Mouse (Mus musculus) limb, embryonic 11.5 days (tissue): ENCODE measurements at regions not wholly inside any gene's neighbourhood (a gene's known extent, or its start where the extent isn't known, plus 50 kb on each side); places are given as distances from the start of the nearest gene placed in this dataset.

Experiments used
- ATAC-seq: fragments of 200-750 bp; cut with Nextera tagmentation; 2 replicates; pipeline ENCODE4 v1.8.0; 2017; ENCODE audit warnings: low read depth; ENCODE audit not compliant: insufficient number of reproducible peaks, low FRiP score, low TSS enrichment
- DNase-seq: peaks from one replicate; pipeline ENCODE4 v3.0.0-alpha.2; 2015; ENCODE audit warnings: low spot score
- H3K27ac ChIP-seq: fragments of 300-500 bp; sonication (generic); replicated peaks from 2 replicates; pipeline ENCODE4 v1.5.1; 2014; ENCODE audit warnings: low read depth, mild to moderate bottlenecking, low read length
- H3K27me3 ChIP-seq: fragments of 300-500 bp; sonication (generic); 2 replicates; pipeline ENCODE4 v1.6.1; 2014; ENCODE audit warnings: mild to moderate bottlenecking, low read length, mixed read lengths; ENCODE audit not compliant: control insufficient read depth, insufficient read depth
- H3K36me3 ChIP-seq: fragments of 300-500 bp; sonication (generic); 2 replicates; pipeline ENCODE4 v1.6.1; 2014; ENCODE audit warnings: mild to moderate bottlenecking, low read length, moderate library complexity, mixed read lengths; ENCODE audit not compliant: control insufficient read depth, insufficient read depth
- H3K4me1 ChIP-seq: fragments of 300-500 bp; sonication (generic); 2 replicates; pipeline ENCODE4 v1.6.1; 2014; ENCODE audit warnings: low read length, mixed read lengths; ENCODE audit not compliant: control insufficient read depth, insufficient read depth
- H3K4me2 ChIP-seq: fragments of 300-500 bp; sonication (generic); 2 replicates; pipeline ENCODE4 v1.6.1; 2014; ENCODE audit warnings: low read depth, mild to moderate bottlenecking, moderate library complexity; ENCODE audit not compliant: severe bottlenecking
- H3K4me3 ChIP-seq: fragments of 300-500 bp; sonication (generic); 2 replicates; pipeline ENCODE4 v1.5.1; 2014; ENCODE audit warnings: low read depth, low read length
- H3K9ac ChIP-seq: fragments of 300-500 bp; sonication (generic); 2 replicates; pipeline ENCODE4 v1.6.1; 2014; ENCODE audit warnings: mild to moderate bottlenecking, low read length
- H3K9me3 ChIP-seq: fragments of 300-500 bp; sonication (generic); 2 replicates; pipeline ENCODE4 v1.6.1; 2016; ENCODE audit warnings: low read length; ENCODE audit not compliant: control insufficient read depth
- WGBS: fragments of 180-500 bp; shearing (Covaris S2); extraction: QIAGEN DNeasy Blood & Tissue Kit; methylation state at CpG from one replicate; pipeline ENCODE4 v1.1.7; 2014; 5-methylcytosine and 5-hydroxymethylcytosine counted together

DNA sequence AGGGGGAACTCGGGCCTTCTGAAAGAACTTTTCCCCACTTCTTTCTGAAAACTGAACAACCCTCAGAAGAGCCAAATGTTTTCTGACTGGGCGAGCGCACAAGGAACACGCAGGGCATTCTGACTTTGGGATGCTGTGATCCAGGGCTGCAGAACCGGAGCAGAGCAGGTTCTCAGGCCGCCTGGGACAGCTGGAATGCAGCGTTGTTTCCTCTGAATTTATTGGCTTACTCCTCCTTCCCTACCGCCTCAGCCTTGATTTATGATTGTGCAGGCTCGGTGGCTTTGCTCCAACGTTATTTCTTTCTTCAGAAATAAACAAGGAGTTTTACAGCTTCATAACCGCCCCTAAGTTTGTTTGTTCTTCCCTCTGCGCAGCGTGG lies 226.7 kb upstream of the Jun start:
- H3K4me2 ChIP-seq: peak overlapping the region; percentile 22; the same call in 1 of the 2 replicates
- peaks cover 29% of the 10 kb centered on the region for H3K4me1 ChIP-seq
- peak overlapping the region; percentile 91 for H3K27ac ChIP-seq
- H3K9ac ChIP-seq: peak overlapping the region; percentile 49
- no peak overlapping the region; the same call in 1 of the 2 replicates for H3K4me3 ChIP-seq
- no peaks in the 10 kb centered on the region for H3K9me3 ChIP-seq
- H3K27me3 ChIP-seq: no peaks in the 10 kb centered on the region
- DNase-seq (peak; percentile 76), ATAC-seq (peak; percentile 69; the same call in 1 of the 2 replicates)
- WGBS: 4% methylated on average over 13 of the region's 13 CpGs
- H3K36me3 ChIP-seq: no peaks in the 10 kb centered on the region

DNA sequence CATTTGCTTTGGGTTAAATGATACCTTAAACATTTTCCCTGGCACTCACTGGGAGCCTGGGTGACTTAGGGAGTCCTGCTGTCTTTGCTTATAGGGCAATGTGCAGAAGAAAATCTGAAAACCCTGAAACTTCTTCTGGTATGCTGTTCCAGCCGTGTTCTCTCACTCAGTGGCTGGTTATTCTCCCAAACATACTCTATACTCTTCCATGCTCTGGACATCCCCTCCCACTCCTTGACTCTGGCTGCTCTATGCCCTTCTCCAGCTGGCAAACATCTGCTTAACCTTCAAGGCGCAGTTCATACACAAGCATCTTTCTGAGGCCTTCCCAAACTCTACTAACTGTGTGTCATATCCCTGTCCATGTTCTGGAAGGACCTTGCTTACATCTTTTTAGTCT lies 227.2 kb upstream of the Jun start:
- Histone ChIP-seq H3K9ac (no peak overlapping the region), H3K27ac (peak overlapping the region; percentile 91; the same call in 1 of the 2 replicates), H3K36me3 (no peaks in the 10 kb centered on the region), H3K4me3 (no peak overlapping the region), H3K4me1 (peaks cover 29% of the 10 kb centered on the region), H3K4me2 (peak overlapping the region; percentile 18; the same call in 1 of the 2 replicates), H3K9me3 (no peaks in the 10 kb centered on the region), H3K27me3 (no peaks in the 10 kb centered on the region)
- WGBS: 43% methylated on average over 2 of the region's 2 CpGs
- DNase-seq (peak; percentile 34), ATAC-seq (no peak)

DNA sequence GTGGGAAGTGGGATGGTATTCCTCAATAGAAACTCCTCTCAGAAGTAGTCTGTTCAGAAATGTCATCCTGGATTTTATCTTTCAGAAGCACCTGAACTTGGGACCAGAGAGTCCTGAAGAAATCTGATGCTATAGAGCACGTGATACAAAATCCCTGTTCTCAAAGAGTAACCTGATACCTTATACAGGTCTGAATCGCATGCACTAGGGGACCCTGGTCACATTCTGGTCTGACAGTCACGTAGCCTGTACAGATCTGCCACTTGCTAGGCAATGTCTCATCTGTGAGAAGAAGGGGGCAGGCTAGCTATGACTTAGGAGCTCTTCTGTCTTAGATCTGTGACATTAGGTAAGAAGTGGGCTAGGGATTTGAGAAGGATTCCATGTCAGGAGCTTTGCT lies 230.1 kb upstream of the Jun start:
- H3K27me3 ChIP-seq: no peaks in the 10 kb centered on the region

GRCm38 (mm10) chr4:95283789-95284188 lies 231.8 kb upstream of the Jun start:
- WGBS: 85% methylated on average over 2 of the region's 2 CpGs
- ATAC-seq: no peak
- Histone ChIP-seq H3K27me3 (no peaks in the 10 kb centered on the region), H3K4me1 (peaks cover 18% of the 10 kb centered on the region), H3K9ac (no peak overlapping the region), H3K36me3 (no peaks in the 10 kb centered on the region), H3K4me2 (no peak overlapping the region), H3K27ac (no peak overlapping the region), H3K9me3 (no peaks in the 10 kb centered on the region), H3K4me3 (no peak overlapping the region)
- DNase-seq: no peak

More for the DNA sequence above, 230.1 kb upstream of the Jun start:
- H3K4me2 ChIP-seq: no peak overlapping the region
- H3K4me3 ChIP-seq: no peak overlapping the region
- peaks cover 29% of the 10 kb centered on the region for H3K4me1 ChIP-seq
- no peak overlapping the region for H3K27ac ChIP-seq
- no peaks in the 10 kb centered on the region for H3K9me3 ChIP-seq
- ATAC-seq: peak; percentile 56; the same call in 1 of the 2 replicates
- 26% methylated on average over 3 of the region's 3 CpGs for WGBS
- H3K36me3 ChIP-seq: no peaks in the 10 kb centered on the region
- no peak overlapping the region for H3K9ac ChIP-seq
- no peak for DNase-seq

DNA sequence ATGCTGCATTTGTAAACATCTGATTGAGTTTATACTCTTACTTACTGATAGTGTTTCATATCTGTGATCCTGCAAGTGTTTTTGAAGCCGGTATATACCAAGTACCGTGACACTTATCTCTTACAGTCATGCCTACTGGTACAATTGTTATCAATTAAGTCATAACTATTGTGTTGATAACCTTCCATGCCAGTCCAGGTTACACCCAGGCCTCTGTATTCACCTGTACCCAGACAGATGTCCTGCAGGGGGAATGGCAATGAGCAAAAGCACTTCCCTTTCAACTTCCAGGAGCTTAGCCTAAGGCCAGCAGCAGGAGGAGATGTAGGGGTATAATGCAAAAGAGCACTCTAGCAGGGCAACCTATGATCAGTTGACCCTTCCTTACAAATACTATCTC lies 232.2 kb upstream of the Jun start:
- H3K9me3 ChIP-seq: no peaks in the 10 kb centered on the region
- H3K4me2 ChIP-seq: no peak overlapping the region
- H3K9ac ChIP-seq: no peak overlapping the region
- no peak overlapping the region for H3K27ac ChIP-seq
- no peak overlapping the region for H3K4me3 ChIP-seq
- WGBS: 92% methylated on average over 2 of the region's 2 CpGs
- H3K27me3 ChIP-seq: no peaks in the 10 kb centered on the region
- H3K4me1 ChIP-seq: peaks cover 14% of the 10 kb centered on the region
- DNase-seq (no peak), ATAC-seq (no peak)
- H3K36me3 ChIP-seq: no peaks in the 10 kb centered on the region

- no peaks in the 10 kb centered on the region for H3K27me3 ChIP-seq
Observed at GRCm38 (mm10) chr4:95284696-95285095, 232.7 kb upstream of the Jun start.

DNA sequence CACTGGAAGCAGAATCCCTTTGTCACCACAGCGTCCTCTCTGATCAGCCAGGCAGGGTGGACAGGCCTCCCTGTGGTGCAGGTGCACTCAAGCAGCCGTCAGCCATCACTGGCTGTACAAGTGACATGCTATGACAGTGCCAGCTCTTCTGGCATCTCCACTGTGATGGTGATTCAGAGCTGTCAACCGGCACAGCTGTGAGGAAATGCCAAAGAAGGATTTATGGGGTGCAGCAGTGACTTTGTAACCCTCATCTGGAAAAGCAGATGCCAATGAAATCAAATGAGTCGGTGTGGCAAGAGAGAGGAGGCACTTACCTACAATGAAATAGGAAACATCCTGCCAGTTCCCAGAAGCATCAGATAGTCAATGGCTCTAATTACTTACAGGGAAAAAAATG lies 238.3 kb upstream of the Jun start:
- 40% methylated on average over 4 of the region's 4 CpGs for WGBS
- Histone ChIP-seq H3K36me3 (no peaks in the 10 kb centered on the region), H3K9ac (no peak overlapping the region), H3K4me3 (no peak overlapping the region), H3K27ac (no peak overlapping the region), H3K4me1 (no peaks in the 10 kb centered on the region), H3K9me3 (no peaks in the 10 kb centered on the region), H3K27me3 (no peaks in the 10 kb centered on the region), H3K4me2 (no peak overlapping the region)
- DNase-seq (no peak), ATAC-seq (no peak)

More at GRCm38 (mm10) chr4:95284696-95285095, 232.7 kb upstream of the Jun start:
- H3K9ac ChIP-seq: no peak overlapping the region
- H3K4me2 ChIP-seq: no peak overlapping the region
- ATAC-seq (no peak), DNase-seq (no peak)
- 95% methylated on average over 1 of the region's 1 CpGs for WGBS
- no peak overlapping the region for H3K4me3 ChIP-seq
- H3K4me1 ChIP-seq: peaks cover 9% of the 10 kb centered on the region
- H3K27ac ChIP-seq: no peak overlapping the region
- no peaks in the 10 kb centered on the region for H3K36me3 ChIP-seq
- no peaks in the 10 kb centered on the region for H3K9me3 ChIP-seq

GRCm38 (mm10) chr4:95294110-95294509 lies 242.1 kb upstream of the Jun start:
- no peaks in the 10 kb centered on the region for H3K27me3 ChIP-seq
- 46% methylated on average over 4 of the region's 4 CpGs for WGBS
- H3K4me1 ChIP-seq: no peaks in the 10 kb centered on the region
- no peak overlapping the region for H3K9ac ChIP-seq
- no peak for DNase-seq
- no peaks in the 10 kb centered on the region for H3K9me3 ChIP-seq
- no peak overlapping the region for H3K27ac ChIP-seq
- H3K4me2 ChIP-seq: no peak overlapping the region
- H3K36me3 ChIP-seq: no peaks in the 10 kb centered on the region
- no peak overlapping the region for H3K4me3 ChIP-seq
- ATAC-seq: no peak

- 90% methylated on average over 2 of the region's 2 CpGs for WGBS
- Histone ChIP-seq H3K4me2 (no peak overlapping the region), H3K27me3 (no peaks in the 10 kb centered on the region), H3K27ac (no peak overlapping the region), H3K36me3 (no peaks in the 10 kb centered on the region), H3K4me1 (no peaks in the 10 kb centered on the region), H3K4me3 (no peak overlapping the region), H3K9me3 (no peaks in the 10 kb centered on the region), H3K9ac (no peak overlapping the region)
- ATAC-seq (no peak), DNase-seq (no peak)
Observed at GRCm38 (mm10) chr4:95301907-95302306, 249.9 kb upstream of the Jun start.
